Mouse (Mus musculus): ENCODE results near the gene Prss40. TPM values are rescaled to one million over a fixed set of nuclear protein-coding genes. Genes with fewer than 3 reads are reported as not detected.

Gene Prss40
- not detected in 2 replicates for polyA plus RNA-seq (2012; rRNA removed)

GRCm38 (mm10) chr1:34560843-34561242 is at the start of gene Prss40:
Gene Prss40, minus strand, starts transcription at chr1:34560943.

DNA sequence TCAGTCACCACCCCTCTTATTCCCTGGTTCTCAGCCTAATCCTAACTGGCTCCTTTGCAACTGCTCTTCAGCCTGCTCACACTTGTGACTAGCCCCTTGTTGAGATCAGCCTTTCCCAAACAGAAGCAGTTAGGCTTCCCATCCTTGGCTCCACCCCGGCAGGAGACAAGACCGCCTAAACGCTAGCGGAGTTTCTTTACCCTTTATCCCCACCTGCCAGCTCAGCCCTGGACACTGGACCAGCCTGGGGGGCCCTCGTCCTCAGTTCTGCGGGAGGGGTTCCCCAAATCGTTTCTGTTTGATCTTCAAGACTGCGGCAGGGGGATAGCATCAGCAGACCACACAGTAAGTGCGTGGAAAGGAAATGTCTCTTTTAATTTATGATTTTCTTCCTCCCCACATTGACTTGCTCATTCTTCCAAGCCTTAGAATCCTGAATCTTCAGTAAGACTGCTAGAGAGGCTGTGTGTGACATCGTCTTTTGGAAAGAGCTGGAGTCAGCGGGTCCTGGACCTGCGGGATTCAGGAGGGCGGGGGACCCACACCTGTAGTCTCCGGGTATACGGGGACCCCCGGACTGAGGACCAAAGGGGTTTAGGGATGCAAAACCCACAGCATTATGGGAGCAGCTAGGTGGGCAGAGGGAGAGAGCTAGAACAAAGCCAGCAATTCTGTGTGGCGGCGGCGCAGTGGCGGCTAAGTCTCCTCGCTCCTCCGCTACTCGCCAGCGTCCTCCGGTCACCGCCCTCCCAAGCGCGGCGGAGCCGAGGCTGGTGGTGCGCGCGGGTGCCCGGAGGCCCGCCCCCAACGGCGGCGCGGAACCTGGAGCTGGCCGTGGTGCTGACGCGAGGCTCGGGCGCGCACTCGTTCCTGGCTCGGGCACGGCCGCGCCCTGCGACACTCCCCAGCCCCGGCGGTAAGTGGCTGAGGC is 18.4 kb upstream of the Prss40 start, which contains the start of gene Amer3:
Gene Amer3 (plus strand): TSS at position 807 of the 931 bp plus-strand sequence.

DNA sequence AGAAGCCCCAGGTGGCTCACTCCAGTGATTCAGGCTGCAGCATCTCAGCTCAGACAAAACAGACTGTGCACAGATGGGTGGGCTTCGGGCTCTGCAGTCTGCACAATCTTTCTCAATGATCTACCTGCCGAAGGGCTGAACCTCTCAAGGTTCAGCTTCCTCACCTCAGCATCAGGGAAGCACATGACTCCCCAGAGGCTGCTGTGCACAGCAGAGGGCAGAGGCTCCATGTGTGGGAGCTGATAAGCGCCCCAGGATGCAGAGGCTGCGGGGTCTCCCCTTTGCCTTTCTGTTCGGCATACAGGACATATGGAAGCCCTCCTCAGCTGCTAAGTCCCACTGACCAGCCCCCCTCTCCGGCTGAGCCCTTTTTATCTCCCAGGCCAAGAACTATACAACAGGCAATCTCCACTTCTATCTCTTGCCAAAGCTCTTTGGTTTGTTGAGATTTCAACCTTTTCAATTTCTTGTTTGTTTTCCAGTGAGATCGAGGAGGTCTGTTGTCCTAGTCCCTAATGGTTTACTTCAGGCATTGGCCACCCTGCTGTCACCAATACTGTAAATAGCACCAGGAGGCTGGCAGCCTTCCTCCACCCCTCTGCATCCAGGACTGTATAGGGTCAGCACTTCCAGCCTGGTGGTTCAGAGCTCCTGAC is 25.6 kb downstream of the Prss40 start, which contains the start of gene Cfc1:
Gene Cfc1 (plus strand): TSS at position 606 of the 656 bp plus-strand sequence.

Other genes starting within 250 kb of the Prss40 start
- 54.9 and 56.2 TPM in 2 replicates for gene Ccdc115, start 121.3 kb downstream of the Prss40 start, polyA plus RNA-seq (2012; rRNA removed)
- 34.6 and 36.7 TPM in 2 replicates for gene Imp4, start 121.1 kb downstream of the Prss40 start, polyA plus RNA-seq (2012; rRNA removed)
- 9.7 and 12.3 TPM in 2 replicates for gene Ptpn18, start 101.2 kb downstream of the Prss40 start, polyA plus RNA-seq (2012; rRNA removed)
- gene Prss39, start 62.5 kb downstream of the Prss40 start, polyA plus RNA-seq (2012; rRNA removed) = not detected in 2 replicates
- gene Cfc1, start 25.3 kb downstream of the Prss40 start, polyA plus RNA-seq (2012; rRNA removed) = 0.06 TPM in 1 of 2 replicates, not detected in the other
- 15.7 and 17.5 TPM in 2 replicates for gene Amer3, start 18.7 kb upstream of the Prss40 start, polyA plus RNA-seq (2012; rRNA removed)

Measured in central nervous system, embryonic 14 days (tissue).